Mouse (Mus musculus): ENCODE measurements around the gene Slc35e4. TPM values are rescaled to one million over a fixed set of nuclear protein-coding genes. Genes with fewer than 3 reads are reported as not detected.

Slc35e4 gene
- total RNA-seq, 1 experiment from 2014 or later = 3.3 TPM

Other genes starting within 250 kb of the Slc35e4 start
- gene Osbp2, start 50.8 kb downstream of the Slc35e4 start, total RNA-seq (2017) = 0.81 TPM in 1 of 2 replicates, not detected in the other
- gene 4921536K21Rik, start 19.6 kb downstream of the Slc35e4 start, total RNA-seq (2017) = 0.31 TPM in 1 of 2 replicates, not detected in the other
- gene Dusp18, start 19.4 kb downstream of the Slc35e4 start, total RNA-seq (2017) = 0.79 and 1.3 TPM in 2 replicates
- 15.0 and 21.2 TPM in 2 replicates for gene Tcn2, start 17.5 kb upstream of the Slc35e4 start, total RNA-seq (2017)
- 117 and 128 TPM in 2 replicates for gene Pes1, start 49.3 kb upstream of the Slc35e4 start, total RNA-seq (2017)
- not detected in 2 replicates for gene 4930556J24Rik, start 62.1 kb upstream of the Slc35e4 start, total RNA-seq (2017)
- 0.38 and 2.2 TPM in 2 replicates for gene Gal3st1, start 69.0 kb upstream of the Slc35e4 start, total RNA-seq (2017)
- gene Sec14l4, start 116.8 kb upstream of the Slc35e4 start, total RNA-seq (2017) = not detected in 2 replicates
- not detected in 2 replicates for gene Sec14l3, start 150.2 kb upstream of the Slc35e4 start, total RNA-seq (2017)
- 5.5 and 15.3 TPM in 2 replicates for gene Mtfp1, start 180.8 kb upstream of the Slc35e4 start, total RNA-seq (2017)
- gene Sec14l2, start 208.8 kb upstream of the Slc35e4 start, total RNA-seq (2017) = 3.1 and 5.9 TPM in 2 replicates
- 13.8 and 28.8 TPM in 2 replicates for gene Rnf215, start 220.5 kb upstream of the Slc35e4 start, total RNA-seq (2017)
- gene Ccdc157, start 245.6 kb upstream of the Slc35e4 start, total RNA-seq (2017) = 1.6 and 2.8 TPM in 2 replicates
- 34.0 and 48.0 TPM in 2 replicates for gene Sf3a1, start 245.7 kb upstream of the Slc35e4 start, total RNA-seq (2017)